ENCODE assay signal across 8 mouse cellular contexts in the genomic region with DNA sequence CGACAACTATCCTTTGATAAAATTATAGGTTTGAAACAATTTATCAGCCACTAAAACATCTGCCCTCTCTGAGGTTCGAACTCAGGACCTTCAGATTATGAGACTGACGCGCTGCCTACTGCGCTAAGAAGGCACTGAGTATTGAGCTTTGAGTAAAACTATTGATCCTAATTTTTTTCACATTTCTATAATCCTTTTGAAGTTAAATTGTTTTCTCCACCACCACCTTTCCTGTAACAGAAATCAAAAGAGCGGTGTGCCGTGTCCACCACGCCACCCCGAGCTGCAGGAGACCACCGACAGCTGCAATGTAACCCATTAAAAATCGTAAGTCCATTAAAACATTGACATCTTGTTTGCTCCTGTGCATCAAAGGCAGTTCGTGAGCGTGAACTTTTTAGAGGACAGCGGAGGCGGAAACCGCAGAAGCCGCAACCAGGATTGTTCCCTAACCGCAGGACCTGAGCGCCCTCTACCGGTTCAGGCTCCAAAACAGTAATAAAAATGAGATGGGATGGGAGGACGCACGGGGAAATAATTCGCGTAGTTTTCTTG. TPM values are rescaled to one million over a fixed set of nuclear protein-coding genes. Genes with fewer than 3 reads are reported as not detected.
DNase-seq lines count a peak whose midpoint lies in the region; ATAC-seq and TF ChIP-seq lines count a peak whose summit lies in the region.

No protein-coding gene starts in this region.

- no peaks in the 10 kb centered on the region for H3K36me3 ChIP-seq in ES-E14 (ENCODE audit: control insufficient read depth, insufficient read depth, low read length, poor library complexity, severe bottlenecking)
- no peaks in the 10 kb centered on the region for H3K36me3 ChIP-seq in forebrain, embryonic 15.5 days

- no peak overlapping the region for H3K27ac ChIP-seq in ES-E14 (ENCODE audit: insufficient read depth, low read depth, low read length, poor library complexity, severe bottlenecking)
- H3K27ac ChIP-seq in forebrain, embryonic 15.5 days (replicated peaks), result no peak overlapping the region

- H3K9me3 ChIP-seq in ES-E14 (ENCODE audit: control insufficient read depth, insufficient read depth, low read depth, low read length), result no peaks in the 10 kb centered on the region
- no peaks in the 10 kb centered on the region for H3K9me3 ChIP-seq in forebrain, embryonic 15.5 days

- TF ChIP-seq CTCF in lung, adult 2 months (IDR thresholded peaks at IDR 0.05; ENCODE audit: insufficient read depth, low read length), result peak; percentile 75

- peak; percentile 91 for DNase-seq in ES-E14 (ENCODE audit: low read depth, low spot score)
- peak; percentile 21 for DNase-seq in heart, postnatal 25 days (ENCODE audit: low spot score)
- peak; percentile 66 to 89 for DNase-seq in layer of hippocampus, adult 18-20 months (ENCODE audit: low spot score in 2 of 2)
- DNase-seq in lung, adult 2 months, result peak; percentile 77
- peak; percentile 73 for DNase-seq in ovary, postnatal 14 days (ENCODE audit: low spot score)
- peak; percentile 45 for DNase-seq in thymus, postnatal 14 days

- TF ChIP-seq POLR2A in lung, adult 2 months (IDR thresholded peaks at IDR 0.05; ENCODE audit: borderline replicate concordance, extremely low read depth, low read depth, low read length), result no peak

- intact Hi-C loops in heart, postnatal 25 days (cut with DNase I), result loop anchor here (2.0 to 10.0 kb wide), 5 partner anchors 94 to 382 kb away; no protein-coding TSS in a partner anchor

- WGBS in forebrain, embryonic 15.5 days, result under 1% methylated on average over 24 of the region's 24 CpGs
- WGBS in lung, adult 2 months, result under 1% methylated on average over 24 of the region's 24 CpGs

- peak overlapping the region; percentile 72 for H3K9ac ChIP-seq in ES-E14 (ENCODE audit: insufficient read depth, low read depth, low read length, poor library complexity, severe bottlenecking)
- H3K9ac ChIP-seq in forebrain, embryonic 15.5 days (replicated peaks), result peak overlapping the region; percentile 35

- in situ Hi-C loops in ES-E14 (cut with MboI; ENCODE audit: low sequenced_read_pairs in 2 of 2, unreplicated experiment in 2 of 2), result no loop called here

- H3K4me1 ChIP-seq in ES-E14 (ENCODE audit: control insufficient read depth in 2 of 2, insufficient read depth in 2 of 2, low read length in 2 of 2, poor library complexity in 1 of 2), result no peaks in the 10 kb centered on the region
- peaks cover 13% of the 10 kb centered on the region for H3K4me1 ChIP-seq in forebrain, embryonic 15.5 days
- peaks cover 3% of the 10 kb centered on the region for H3K4me1 ChIP-seq in lung, adult 2 months (ENCODE audit: control insufficient read depth, insufficient read depth, low read length)

- peak overlapping the region; percentile 44 for H3K4me2 ChIP-seq in forebrain, embryonic 15.5 days (replicated peaks)

- peak overlapping the region; percentile 81 to 86 for H3K4me3 ChIP-seq in ES-E14 (ENCODE audit: insufficient read depth in 1 of 2, low read depth in 1 of 2, low read length in 2 of 2, poor library complexity in 1 of 2, severe bottlenecking in 1 of 2)
- peak overlapping the region; percentile 39 for H3K4me3 ChIP-seq in forebrain, embryonic 15.5 days
- peak overlapping the region; percentile 93 for H3K4me3 ChIP-seq in lung, adult 2 months (replicated peaks; ENCODE audit: extremely low read depth, low read depth, low read length)

- peak; percentile 80 for ATAC-seq in cerebellum, adult (ENCODE audit: insufficient number of reproducible peaks, low FRiP score, low TSS enrichment)
- ATAC-seq in forebrain, embryonic 15.5 days (replicated peaks), result peak; percentile 80

- no peaks in the 10 kb centered on the region; the same call in 1 of the 2 replicates for H3K27me3 ChIP-seq in forebrain, embryonic 15.5 days

TF ChIP-seq in ES-E14, 5 proteins besides CTCF, POLR2A, EP300 and RAD21:
- TF ChIP-seq ZNF384 (IDR thresholded peaks at IDR 0.05; ENCODE audit: low read depth, low read length), result no peak
- 0 out of 2 replicates have a peak, but pooled peaks have one; percentile 44 for TF ChIP-seq HCFC1 (IDR thresholded peaks at IDR 0.05; ENCODE audit: borderline replicate concordance, insufficient read depth, low read length)
- peak; percentile 73 for TF ChIP-seq ZC3H11A (IDR thresholded peaks at IDR 0.05; ENCODE audit: borderline replicate concordance, low read depth, low read length)
- TF ChIP-seq CHD2 (IDR thresholded peaks at IDR 0.05; ENCODE audit: low read depth, low read length), result no peak
- peak; percentile 76 for TF ChIP-seq MAFK (IDR thresholded peaks at IDR 0.05; ENCODE audit: insufficient read depth, low read depth, low read length)

RNA-seq across cellular contexts. Expression of gene Gpx6, which starts 14.8 kb away (rescaled TPM):
- 2.1 and 2.2 TPM in 2 replicates for total RNA-seq in ES-E14 (2012; rRNA removed)
- not detected in 2 replicates for polyA plus RNA-seq in forebrain, embryonic 15.5 days (2015; fragmentation: Nextera tagmentation; extraction: Ambion mirVana)
- total RNA-seq in heart, postnatal 25 days (2021), result not detected
- not detected for total RNA-seq in layer of hippocampus, adult 18-20 months (2021)
- not detected in 2 replicates for polyA plus RNA-seq in lung, adult 2 months (2012; rRNA removed)

RNA-seq across cellular contexts. Expression of gene Olfr1367, which starts 20.0 kb away (rescaled TPM):
- not detected in 2 replicates for total RNA-seq in ES-E14 (2012; rRNA removed)
- polyA plus RNA-seq in forebrain, embryonic 15.5 days (2015; fragmentation: Nextera tagmentation; extraction: Ambion mirVana), result not detected in 2 replicates
- not detected for total RNA-seq in heart, postnatal 25 days (2021)
- total RNA-seq in layer of hippocampus, adult 18-20 months (2021), result not detected
- polyA plus RNA-seq in lung, adult 2 months (2012; rRNA removed), result not detected in 2 replicates

RNA-seq across cellular contexts. Expression of gene Gpx5, which starts 34.2 kb away (rescaled TPM):
- not detected in 2 replicates for total RNA-seq in ES-E14 (2012; rRNA removed)
- polyA plus RNA-seq in forebrain, embryonic 15.5 days (2015; fragmentation: Nextera tagmentation; extraction: Ambion mirVana), result not detected in 2 replicates
- not detected for total RNA-seq in heart, postnatal 25 days (2021)
- not detected for total RNA-seq in layer of hippocampus, adult 18-20 months (2021)
- polyA plus RNA-seq in lung, adult 2 months (2012; rRNA removed), result not detected in 2 replicates

RNA-seq across cellular contexts. Expression of gene Zscan12, which starts 35.9 kb away (rescaled TPM):
- total RNA-seq in ES-E14 (2012; rRNA removed), result 7.1 and 10.4 TPM in 2 replicates
- 16.4 and 16.7 TPM in 2 replicates for polyA plus RNA-seq in forebrain, embryonic 15.5 days (2015; fragmentation: Nextera tagmentation; extraction: Ambion mirVana)
- 1 to 10 TPM; 5.0 to 5.4 TPM for total RNA-seq in heart, postnatal 25 days (2021)
- 1 to 10 TPM; 8.6 TPM for total RNA-seq in layer of hippocampus, adult 18-20 months (2021)
- polyA plus RNA-seq in lung, adult 2 months (2012; rRNA removed), result 1.1 and 1.8 TPM in 2 replicates

Comparison
In these comparisons a context has a peak if more than half of its experiments do, and no peak if none do; other contexts are left out.
1. DNase-seq: peak in every context shown above with its lines; median percentile 91 in ES-E14; 78 in layer of hippocampus, adult 18-20 months; 77 in lung, adult 2 months; 73 in ovary, postnatal 14 days; 45 in thymus, postnatal 14 days; 21 in heart, postnatal 25 days.
2. H3K4me3 ChIP-seq: peak in every context shown above with its lines; median percentile 93 in lung, adult 2 months; 84 in ES-E14; 39 in forebrain, embryonic 15.5 days.